Mouse (Mus musculus) forebrain, embryonic 10.5 days (tissue): Measurements from ENCODE around the gene Cd6. TPM values are rescaled to one million over a fixed set of nuclear protein-coding genes. Genes with fewer than 3 reads are reported as not detected.

Experiments
- DNase-seq: peaks from one replicate; pipeline ENCODE4 v3.0.0-alpha.2; 2017; ENCODE audit warnings: low spot score; ENCODE audit errors: extremely low spot score
- H3K27ac ChIP-seq: fragments of 300-500 bp; sonication (generic); 2 replicates; pipeline ENCODE4 v1.5.1; 2016; ENCODE audit warnings: mild to moderate bottlenecking
- H3K27me3 ChIP-seq: fragments of 300-500 bp; sonication (generic); 2 replicates; pipeline ENCODE4 v1.6.1; 2016; ENCODE audit warnings: mild to moderate bottlenecking; ENCODE audit not compliant: poor library complexity, severe bottlenecking
- H3K36me3 ChIP-seq: fragments of 300-500 bp; sonication (generic); replicated peaks from 2 replicates; pipeline ENCODE4 v1.6.1; 2016; ENCODE audit warnings: mild to moderate bottlenecking, moderate library complexity
- H3K4me1 ChIP-seq: fragments of 300-500 bp; sonication (generic); 2 replicates; pipeline ENCODE4 v1.6.1; 2016
- H3K4me3 ChIP-seq: fragments of 300-500 bp; sonication (generic); 2 replicates; pipeline ENCODE4 v1.5.1; 2016; ENCODE audit warnings: mild to moderate bottlenecking, moderate library complexity
- H3K9me3 ChIP-seq: fragments of 300-500 bp; sonication (generic); 2 replicates; pipeline ENCODE4 v1.6.1; 2016; ENCODE audit warnings: mild to moderate bottlenecking, moderate library complexity
- WGBS: fragments of 180-500 bp; shearing (Covaris S2); methylation state at CpG from one replicate; pipeline ENCODE4 v1.1.7; 2016; 5-methylcytosine and 5-hydroxymethylcytosine counted together
- polyA plus RNA-seq: library from polyadenylated mRNA; unstranded; fragments of >200 nt; fragmentation: Nextera tagmentation; extraction: Ambion mirVana; gene quantifications from 2 replicates; pipeline ENCODE4 v1.2.1, GENCODE M21; 2016

Gene Cd6
- polyA plus RNA-seq: not detected in 2 replicates

DNA sequence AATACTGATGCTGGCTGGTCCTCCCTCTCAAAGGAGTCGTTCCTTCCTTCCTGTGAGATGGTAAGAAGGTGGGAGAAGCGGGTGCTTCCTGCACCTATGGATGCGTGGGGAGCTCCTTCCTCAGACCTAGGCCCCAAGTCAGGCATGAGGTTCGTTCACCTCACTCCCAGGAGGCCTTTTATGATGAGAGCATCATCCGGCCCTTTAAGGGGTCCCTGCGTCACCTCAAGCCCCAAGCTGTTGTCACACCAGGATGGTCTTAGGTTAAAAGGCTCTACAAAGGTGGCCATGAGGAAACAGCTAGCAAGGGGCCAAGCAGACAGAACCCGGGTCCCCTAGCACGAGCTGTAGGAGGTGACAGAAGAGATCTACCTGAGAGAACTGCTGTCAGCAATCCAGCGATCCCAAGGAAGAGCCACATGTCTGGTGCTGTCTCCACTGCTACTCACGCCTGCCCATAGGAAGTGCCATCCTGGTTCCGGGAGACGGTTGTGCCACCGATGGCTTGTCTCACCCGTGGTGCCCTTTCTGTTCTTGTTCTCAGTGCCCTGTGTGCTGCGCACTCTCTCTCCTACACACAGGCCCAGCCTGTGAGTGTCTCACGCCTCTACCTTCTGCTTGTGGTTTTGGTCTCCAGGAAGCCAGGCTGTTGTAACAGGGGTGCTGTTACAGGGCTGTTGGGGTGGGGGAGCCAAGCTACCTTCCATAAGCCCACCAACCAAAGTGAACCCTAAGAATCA is at the start of gene Cd6:
Gene Cd6, minus strand, starts transcription at position 623 of the 740 bp plus-strand sequence.
- H3K4me1 ChIP-seq: peaks cover 10% of the 10 kb centered on the region
- H3K27me3 ChIP-seq: no peaks in the 10 kb centered on the region
- H3K9me3 ChIP-seq: no peaks in the 10 kb centered on the region
- no peaks in the 10 kb centered on the region for H3K36me3 ChIP-seq
- no peak within 1 kb of the TSS for H3K27ac ChIP-seq
- no peak within 1 kb of the TSS for H3K4me3 ChIP-seq
- no peak for DNase-seq
- WGBS: 93% methylated on average over 16 of the region's 16 CpGs

DNA sequence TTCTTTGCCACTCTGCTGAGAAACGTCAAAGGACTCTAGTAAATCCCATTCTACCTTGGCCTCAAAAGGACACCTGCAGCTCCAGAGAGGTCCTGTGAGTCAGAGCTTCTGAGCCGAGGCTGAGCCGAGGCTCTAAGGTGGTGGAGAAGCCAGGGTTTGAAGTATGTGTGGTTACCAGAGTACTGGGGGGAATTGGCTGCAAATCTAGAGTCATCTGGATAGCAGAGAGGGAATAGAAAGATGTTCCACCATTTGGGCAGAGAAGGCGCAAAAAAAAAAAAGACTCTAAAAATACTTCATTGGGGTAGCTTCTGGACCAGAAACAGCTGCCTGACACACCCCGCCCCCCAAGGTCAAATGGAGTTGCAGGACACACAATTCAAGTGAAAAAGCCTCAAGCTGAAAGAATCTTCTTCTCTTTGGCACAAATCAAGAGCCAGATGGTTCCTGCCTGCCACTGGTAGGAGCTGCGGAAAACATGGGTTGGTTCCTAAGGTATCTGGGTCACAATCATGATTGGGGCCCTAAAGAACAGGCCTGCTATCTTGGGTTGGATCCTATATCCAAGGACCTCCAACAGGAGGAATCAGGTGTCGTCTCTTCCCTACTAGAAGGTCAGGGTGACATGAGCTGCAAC is 48.5 kb upstream of the Cd6 start:
- peaks cover 27% of the 10 kb centered on the region for H3K4me1 ChIP-seq
- WGBS: 92% methylated on average over 7 of the region's 7 CpGs
- no peaks in the 10 kb centered on the region; the same call in 1 of the 2 replicates for H3K9me3 ChIP-seq
- no peaks in the 10 kb centered on the region for H3K27me3 ChIP-seq
- peaks cover 39% of the 10 kb centered on the region for H3K36me3 ChIP-seq
- H3K27ac ChIP-seq: no peak overlapping the region
- no peak for DNase-seq
- H3K4me3 ChIP-seq: no peak overlapping the region

DNA sequence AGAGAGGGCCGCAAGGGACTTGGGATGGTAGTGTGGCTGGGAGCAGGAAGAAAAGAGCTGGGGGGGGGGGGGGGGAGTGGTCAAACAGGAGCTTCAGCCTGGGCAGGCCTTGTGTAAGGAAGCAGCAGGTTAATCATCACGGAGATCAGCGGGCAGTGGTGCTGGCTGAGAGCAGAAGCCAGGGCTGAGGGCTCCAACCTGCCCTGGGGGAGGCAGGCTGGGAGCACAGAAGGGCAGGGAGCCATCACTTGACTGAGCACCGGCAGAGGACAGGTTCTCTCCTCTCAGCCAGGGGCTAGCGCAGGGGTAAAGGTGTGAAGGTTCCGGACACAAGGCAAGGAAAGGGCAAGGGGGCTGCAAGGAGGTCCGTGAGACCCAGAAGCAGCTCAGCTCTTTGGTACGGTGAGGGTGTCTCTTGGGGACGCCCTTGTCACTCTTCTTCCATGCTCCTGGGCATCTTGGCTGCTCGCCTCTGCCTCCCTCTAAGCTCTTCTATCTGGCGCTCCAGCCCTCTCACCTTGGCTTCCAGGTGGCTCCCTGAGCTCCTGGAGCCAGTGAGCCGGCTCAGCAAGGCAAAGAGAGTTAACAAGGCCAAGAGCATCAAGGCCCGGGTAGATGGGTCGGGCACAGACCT is 41.6 kb upstream of the Cd6 start:
- 81% methylated on average over 14 of the region's 14 CpGs for WGBS
- Histone ChIP-seq H3K27me3 (no peaks in the 10 kb centered on the region), H3K4me3 (no peak overlapping the region), H3K9me3 (no peaks in the 10 kb centered on the region; the same call in 1 of the 2 replicates), H3K36me3 (peaks cover 54% of the 10 kb centered on the region), H3K4me1 (peaks cover 40% of the 10 kb centered on the region), H3K27ac (0 out of 2 replicates have a peak overlapping the region, but pooled peaks have one; percentile 98)
- DNase-seq: no peak

DNA sequence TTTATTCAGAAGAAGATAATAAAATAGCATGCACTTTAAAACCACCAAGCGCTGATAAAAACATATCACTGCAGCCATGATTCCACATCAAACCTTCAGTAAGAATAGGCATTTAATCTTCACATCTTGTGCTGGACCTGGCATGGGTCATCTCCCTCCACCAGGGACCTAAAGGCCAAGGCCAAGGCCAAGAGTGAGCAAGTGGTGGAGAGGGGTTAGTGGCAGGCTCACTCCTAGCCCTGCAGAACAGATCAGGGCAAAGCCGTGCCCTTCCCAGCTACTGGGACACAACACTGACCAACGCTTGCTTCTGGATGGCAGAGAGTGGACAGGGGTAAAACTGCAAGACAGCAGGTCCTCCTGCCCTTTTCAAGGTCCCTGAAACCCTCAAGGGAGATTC is 40.8 kb upstream of the Cd6 start:
- Histone ChIP-seq H3K27me3 (no peaks in the 10 kb centered on the region), H3K9me3 (no peaks in the 10 kb centered on the region; the same call in 1 of the 2 replicates), H3K36me3 (peaks cover 62% of the 10 kb centered on the region), H3K27ac (0 out of 2 replicates have a peak overlapping the region, but pooled peaks have one; percentile 98), H3K4me1 (peaks cover 40% of the 10 kb centered on the region), H3K4me3 (no peak overlapping the region)
- no peak for DNase-seq
- WGBS: 83% methylated on average over 3 of the region's 3 CpGs

DNA sequence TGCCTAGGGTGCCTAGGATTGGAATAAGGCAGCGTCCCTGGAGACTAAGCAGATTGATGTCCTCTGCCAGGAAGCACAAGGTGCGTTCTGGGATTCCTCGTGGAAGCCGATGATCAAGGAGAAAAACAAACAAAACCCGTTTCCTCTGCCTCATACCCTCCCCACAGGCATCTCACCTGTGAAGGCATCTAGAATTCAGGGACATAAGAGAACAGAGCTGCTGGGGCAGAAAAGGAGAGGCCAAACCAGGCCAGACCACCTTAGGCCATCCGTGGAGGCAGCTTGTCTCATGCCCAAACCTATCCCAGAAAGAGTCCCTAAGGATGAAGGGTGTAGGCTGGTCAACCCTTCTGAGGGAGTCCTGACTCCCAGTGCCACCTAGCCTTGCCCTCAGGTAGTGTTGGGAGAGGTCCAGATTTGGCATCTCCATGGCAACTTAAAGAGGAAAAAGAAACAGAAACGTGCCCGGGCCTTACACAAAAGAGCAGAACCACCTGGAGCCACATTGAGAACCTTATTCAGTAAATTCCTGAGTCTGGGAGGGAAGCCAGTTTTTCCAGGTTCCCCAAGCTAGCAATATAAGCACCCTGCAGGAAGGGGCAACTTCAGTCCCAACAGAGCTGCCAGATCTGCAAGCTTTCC is 40.1 kb upstream of the Cd6 start, which contains the start of gene Tmem132a:
Gene Tmem132a, minus strand, starts transcription at position 55 of the 642 bp plus-strand sequence.
- DNase-seq: no peak
- Histone ChIP-seq H3K36me3 (peaks cover 66% of the 10 kb centered on the region), H3K27me3 (no peaks in the 10 kb centered on the region)

DNA sequence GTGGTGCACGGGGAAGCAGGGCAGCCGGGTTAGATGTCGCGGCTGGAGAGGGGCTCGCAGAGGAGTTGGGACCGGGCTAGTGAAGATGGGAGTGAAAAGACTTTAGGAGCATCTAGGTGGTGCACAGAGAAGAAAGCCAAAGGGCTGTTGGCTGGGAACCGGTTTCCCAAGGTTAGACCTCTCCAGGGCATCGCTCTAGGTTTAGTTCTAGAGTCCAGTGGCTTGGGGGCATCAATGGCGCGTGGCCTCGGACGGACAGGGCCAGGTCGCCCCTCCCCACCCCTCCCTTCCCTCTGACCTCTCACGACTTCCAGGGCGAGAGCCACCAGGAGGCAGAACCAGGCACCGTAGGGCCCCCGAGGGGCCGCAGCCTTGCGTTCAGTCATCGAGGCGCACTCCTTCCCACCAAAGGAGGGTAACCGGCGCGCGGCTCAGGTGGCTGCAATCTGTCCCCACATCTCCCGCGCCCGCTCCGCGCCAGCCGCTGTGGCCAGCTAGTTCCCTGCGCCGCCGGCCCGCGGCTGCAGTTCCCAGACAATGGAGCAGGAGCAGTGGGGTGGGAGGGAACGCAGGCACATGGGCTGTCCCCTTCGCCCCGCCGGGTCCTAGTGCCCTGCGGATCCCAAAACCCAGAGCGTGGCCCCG is 39.5 kb upstream of the Cd6 start:
- peak; percentile 86 for DNase-seq
- no peaks in the 10 kb centered on the region for H3K27me3 ChIP-seq
- WGBS: under 1% methylated on average over 43 of the region's 43 CpGs
- peak overlapping the region; percentile 98 for H3K27ac ChIP-seq
- peak overlapping the region; percentile 91 for H3K4me3 ChIP-seq
- H3K9me3 ChIP-seq: no peaks in the 10 kb centered on the region; the same call in 1 of the 2 replicates
- peaks cover 70% of the 10 kb centered on the region for H3K36me3 ChIP-seq
- peaks cover 40% of the 10 kb centered on the region for H3K4me1 ChIP-seq

More for the DNA sequence above, 40.1 kb upstream of the Cd6 start, which contains the start of gene Tmem132a:
- 3% methylated on average over 8 of the region's 8 CpGs for WGBS
- peak within 1 kb of the TSS; percentile 91 for H3K4me3 ChIP-seq
- peak within 1 kb of the TSS; percentile 98 for H3K27ac ChIP-seq
- peaks cover 40% of the 10 kb centered on the region for H3K4me1 ChIP-seq
- H3K9me3 ChIP-seq: no peaks in the 10 kb centered on the region; the same call in 1 of the 2 replicates

DNA sequence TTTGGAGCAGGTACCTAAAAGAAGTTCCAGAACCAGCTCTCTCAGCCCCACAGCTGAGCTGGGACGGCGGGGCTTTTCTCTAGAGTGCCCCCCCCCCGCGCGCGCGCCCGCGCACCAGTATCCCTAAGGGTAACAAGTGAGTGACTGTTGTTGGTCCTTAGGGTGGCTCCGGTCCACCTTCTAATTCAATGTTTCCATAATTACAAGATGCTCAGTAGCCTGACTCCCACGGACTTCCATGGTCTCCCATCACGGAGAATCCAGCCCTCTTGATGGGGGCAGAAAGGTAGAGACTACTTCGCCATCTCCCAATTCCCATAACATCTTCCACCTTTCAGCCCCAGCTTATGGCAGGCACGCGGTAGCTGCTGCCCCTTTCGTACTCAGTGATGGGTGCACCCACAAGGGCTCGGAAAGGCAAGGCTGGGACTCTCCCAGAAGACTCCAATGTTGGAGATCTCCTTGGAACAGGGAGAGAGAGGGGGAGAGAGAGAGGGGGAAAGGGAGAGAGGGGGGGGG is 38.8 kb upstream of the Cd6 start:
- peak overlapping the region; percentile 98 for H3K27ac ChIP-seq
- H3K4me3 ChIP-seq: peak overlapping the region; percentile 91
- DNase-seq: no peak
- no peaks in the 10 kb centered on the region; the same call in 1 of the 2 replicates for H3K9me3 ChIP-seq
- WGBS: 0% methylated on average over 17 of the region's 17 CpGs
- no peaks in the 10 kb centered on the region for H3K27me3 ChIP-seq
- H3K36me3 ChIP-seq: peaks cover 70% of the 10 kb centered on the region
- H3K4me1 ChIP-seq: peaks cover 40% of the 10 kb centered on the region

DNA sequence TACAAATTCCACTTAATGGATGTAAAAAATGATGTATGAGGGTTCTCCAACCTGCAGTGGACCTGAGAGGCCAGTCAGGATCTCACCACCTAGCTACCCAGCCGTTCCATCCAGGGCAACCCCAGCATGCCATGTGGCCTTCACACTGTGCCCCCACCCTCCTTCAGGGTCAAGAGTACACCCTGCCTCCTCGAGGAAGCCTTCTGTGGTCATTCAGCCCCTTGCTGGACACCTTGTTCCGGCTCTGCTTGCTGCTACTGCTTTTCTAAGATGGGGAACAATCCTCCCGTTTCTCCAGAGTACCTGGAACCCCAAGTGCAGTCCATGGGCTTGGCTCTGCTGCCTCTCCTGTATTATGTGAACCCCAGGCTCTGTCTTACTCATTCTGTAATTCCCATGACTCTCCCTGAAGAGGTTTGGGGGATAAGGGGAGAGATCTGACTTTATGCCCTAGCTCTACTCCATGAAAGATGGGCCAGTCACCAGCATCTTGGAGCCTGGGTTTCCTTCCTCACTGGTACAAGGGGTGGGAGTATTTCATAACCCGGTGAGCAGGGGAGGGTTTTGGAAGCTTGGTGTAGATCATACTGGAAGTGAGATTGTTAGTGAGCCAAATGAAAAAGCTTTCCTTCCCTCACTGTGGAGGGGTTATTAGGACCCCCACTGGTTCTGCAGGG is 38.2 kb upstream of the Cd6 start:
- DNase-seq: no peak
- Histone ChIP-seq H3K36me3 (peaks cover 70% of the 10 kb centered on the region), H3K9me3 (no peaks in the 10 kb centered on the region; the same call in 1 of the 2 replicates), H3K4me1 (peaks cover 40% of the 10 kb centered on the region), H3K27ac (peak overlapping the region; percentile 98), H3K4me3 (peak overlapping the region; percentile 91), H3K27me3 (no peaks in the 10 kb centered on the region)
- WGBS: 42% methylated on average over 5 of the region's 5 CpGs

DNA sequence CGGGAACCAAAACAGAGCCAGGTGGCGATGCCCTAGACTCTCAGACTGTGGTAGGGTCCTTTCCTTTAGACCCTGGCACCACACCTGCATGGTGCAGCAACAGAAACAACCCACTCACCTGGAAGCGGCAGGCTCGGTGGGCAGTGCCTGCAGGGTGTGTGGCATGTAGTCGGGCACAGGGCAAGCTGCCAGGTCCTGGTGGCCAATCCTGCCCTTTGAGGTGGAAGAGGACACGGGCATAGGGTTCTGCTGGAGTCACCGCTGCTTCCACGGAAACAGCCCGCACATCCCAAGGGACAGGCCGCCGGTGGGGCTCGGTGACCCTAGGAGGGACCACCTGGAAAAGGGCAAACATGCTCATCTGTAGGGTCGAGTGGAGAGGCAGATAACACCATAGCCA is 36.5 kb upstream of the Cd6 start:
- Histone ChIP-seq H3K4me1 (peaks cover 40% of the 10 kb centered on the region), H3K36me3 (peaks cover 70% of the 10 kb centered on the region), H3K4me3 (no peak overlapping the region), H3K27me3 (no peaks in the 10 kb centered on the region), H3K27ac (no peak overlapping the region), H3K9me3 (no peaks in the 10 kb centered on the region)
- DNase-seq: no peak
- 94% methylated on average over 13 of the region's 13 CpGs for WGBS

DNA sequence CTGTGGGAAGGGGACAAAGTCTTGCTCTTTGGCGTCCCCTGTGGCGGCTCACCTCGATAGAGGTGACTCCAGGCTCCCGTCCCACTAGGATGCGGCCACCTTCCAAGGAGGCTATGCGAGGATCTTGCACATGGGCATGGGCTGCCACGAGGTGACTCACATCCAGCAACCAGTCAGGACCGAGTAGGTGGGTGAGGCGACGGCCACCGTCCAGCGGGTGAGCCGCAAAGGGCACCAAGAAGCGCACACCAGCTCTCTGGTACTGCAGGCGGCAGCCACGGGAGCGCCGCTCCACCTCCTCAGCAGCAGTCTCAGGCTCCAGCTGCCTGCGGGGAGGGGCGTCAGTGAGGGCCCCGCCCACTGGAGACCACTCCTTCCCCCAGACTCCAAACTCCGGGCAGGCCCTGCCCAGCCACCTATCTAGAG is 30.2 kb upstream of the Cd6 start:
- WGBS: 48% methylated on average over 22 of the region's 22 CpGs
- Histone ChIP-seq H3K9me3 (no peaks in the 10 kb centered on the region), H3K36me3 (peaks cover 96% of the 10 kb centered on the region), H3K27me3 (no peaks in the 10 kb centered on the region), H3K4me3 (no peak overlapping the region), H3K4me1 (peaks cover 7% of the 10 kb centered on the region; the same call in 1 of the 2 replicates), H3K27ac (no peak overlapping the region)
- DNase-seq: no peak

DNA sequence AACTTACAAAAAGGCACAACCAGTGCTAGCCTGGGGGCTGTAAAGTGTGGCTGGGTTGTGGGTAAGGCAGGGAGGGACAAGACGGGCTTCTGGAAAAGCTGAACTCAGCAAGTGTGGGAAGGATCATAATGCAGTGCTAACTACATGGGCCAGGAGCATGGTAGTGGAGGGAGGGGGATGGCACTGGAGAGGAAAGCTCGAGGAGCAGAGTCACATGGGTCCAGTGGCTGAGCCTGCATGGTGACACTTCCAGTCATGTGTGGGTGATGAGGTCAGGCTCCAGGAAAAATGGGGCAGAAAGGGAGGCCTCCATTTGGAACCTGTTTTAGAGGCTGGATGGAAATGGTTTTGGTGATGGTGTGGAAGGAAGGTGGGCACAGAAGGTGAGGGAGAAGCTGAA is 26.7 kb upstream of the Cd6 start:
- no peak overlapping the region for H3K4me3 ChIP-seq
- 79% methylated on average over 2 of the region's 2 CpGs for WGBS
- H3K36me3 ChIP-seq: peaks cover 64% of the 10 kb centered on the region
- no peak for DNase-seq
- H3K4me1 ChIP-seq: peaks cover 7% of the 10 kb centered on the region; the same call in 1 of the 2 replicates
- no peak overlapping the region for H3K27ac ChIP-seq
- no peaks in the 10 kb centered on the region for H3K9me3 ChIP-seq
- no peaks in the 10 kb centered on the region for H3K27me3 ChIP-seq
